Mouse (Mus musculus): ENCODE measurements at regions not wholly inside any gene's neighbourhood (a gene's known extent, or its start where the extent isn't known, plus 50 kb on each side); places are given as distances from the start of the nearest gene placed in this dataset.

GRCm38 (mm10) chr5:85285856-85286255 is 779.5 kb downstream of the Cenpc1 start:
- no peak for TF ChIP-seq POLR2A (IDR thresholded peaks at IDR 0.05; ENCODE audit: borderline replicate concordance, extremely low read depth, insufficient read depth, insufficient read length, poor library complexity, severe bottlenecking)
- TF ChIP-seq CTCF (IDR thresholded peaks at IDR 0.05; ENCODE audit: borderline replicate concordance, extremely low read depth, insufficient read depth, insufficient read length): no peak
